Mouse (Mus musculus) ES-E14 (cell line): ENCODE measurements around the gene Ptk7.

ENCODE experiments used
- HCFC1 ChIP-seq: IDR thresholded peaks from 2 replicates; pipeline ENCODE4 v1.6.1; 2012; ENCODE audit warnings: low read length, inconsistent platforms, borderline replicate concordance; ENCODE audit not compliant: insufficient read depth
- MAFK ChIP-seq: IDR thresholded peaks from 2 replicates; pipeline ENCODE4 v1.6.1; 2014; ENCODE audit warnings: mild to moderate bottlenecking, low read depth, low read length, inconsistent platforms; ENCODE audit not compliant: insufficient read depth

DNA sequence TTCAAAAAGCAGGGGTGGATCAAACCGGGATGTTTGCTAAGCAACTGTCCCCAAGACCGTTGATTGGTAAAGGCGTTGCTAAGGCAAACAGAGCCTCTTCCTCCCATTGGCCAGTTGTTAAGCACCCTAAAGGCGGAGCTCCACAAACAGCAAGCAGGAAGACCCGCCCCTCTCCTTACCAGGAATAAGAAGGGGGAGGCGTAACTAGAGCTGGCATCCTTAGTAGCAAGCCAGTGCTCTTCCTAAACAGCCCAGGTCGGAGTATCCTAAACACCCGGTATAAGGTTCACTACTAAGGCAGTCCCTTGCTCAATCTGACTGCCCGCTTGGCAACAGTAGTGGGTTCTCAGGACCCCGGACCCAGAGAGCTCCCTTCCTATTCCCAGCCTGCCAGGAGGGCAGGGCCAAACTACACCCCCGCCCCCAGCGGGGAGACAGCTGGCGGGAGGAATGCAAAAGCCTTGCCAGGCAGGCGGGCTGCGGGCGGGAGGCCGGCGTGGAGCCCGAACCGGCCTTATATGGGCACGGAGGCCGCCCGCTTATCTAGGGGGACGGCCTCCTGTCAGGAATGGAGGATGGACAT is 76.4 kb downstream of the Ptk7 start:
- no peak for TF ChIP-seq HCFC1
- TF ChIP-seq MAFK: no peak
